Comparison of ENCODE assay signal across 8 mouse cellular contexts in the genomic region with DNA sequence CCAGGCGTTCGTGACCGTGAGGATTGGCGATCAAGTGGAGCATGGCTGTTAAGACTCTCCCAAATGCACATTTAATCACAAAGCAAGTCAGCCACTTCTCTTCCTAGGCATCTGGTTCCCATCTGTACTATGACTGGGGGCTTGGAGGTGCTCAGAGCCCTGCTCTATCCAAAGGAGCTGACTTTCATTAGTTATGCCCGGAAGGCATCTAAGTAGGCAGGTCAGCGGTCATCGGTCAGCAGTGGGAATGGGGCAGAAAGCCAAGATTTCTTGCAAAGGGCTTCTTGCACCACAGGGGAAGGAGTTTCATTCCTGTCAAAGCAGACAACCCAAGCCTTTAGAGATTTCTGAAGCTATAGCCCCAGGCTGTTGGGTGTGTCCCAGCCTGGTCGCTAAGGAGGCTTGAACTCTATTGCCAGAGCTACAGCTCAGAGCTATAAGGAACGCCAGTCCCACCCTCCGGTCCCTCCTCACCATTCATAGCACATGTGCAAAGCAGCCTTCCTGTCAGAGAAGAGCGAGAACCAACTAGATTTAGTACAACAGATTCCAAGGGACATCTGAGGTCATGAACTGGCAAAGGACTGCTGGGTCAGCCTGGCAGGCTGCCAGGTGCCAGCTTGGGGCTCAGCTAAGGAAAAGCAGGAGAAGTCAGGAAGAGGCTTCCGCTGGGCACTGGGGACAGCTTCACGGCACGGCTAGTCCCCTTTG.
DNase-seq lines count a peak whose midpoint lies in the region; ATAC-seq lines count a peak whose summit lies in the region.

No protein-coding gene starts in this region.

- no peak overlapping the region for H3K9ac ChIP-seq in forebrain, embryonic 15.5 days (replicated peaks)
- no peak overlapping the region for H3K9ac ChIP-seq in heart, embryonic 15.5 days
- H3K9ac ChIP-seq in stomach, embryonic 16.5 days (ENCODE audit: low read length) = no peak overlapping the region

- H3K27ac ChIP-seq in forebrain, embryonic 10.5 days = peak overlapping the region; percentile 40; the same call in 1 of the 2 replicates
- no peak overlapping the region for H3K27ac ChIP-seq in forebrain, embryonic 15.5 days (replicated peaks)
- no peak overlapping the region for H3K27ac ChIP-seq in heart, embryonic 15.5 days
- H3K27ac ChIP-seq in stomach, embryonic 16.5 days (ENCODE audit: low read length) = no peak overlapping the region

- H3K27me3 ChIP-seq in forebrain, embryonic 10.5 days (ENCODE audit: poor library complexity, severe bottlenecking) = no peaks in the 10 kb centered on the region
- no peaks in the 10 kb centered on the region for H3K27me3 ChIP-seq in forebrain, embryonic 15.5 days
- no peaks in the 10 kb centered on the region for H3K27me3 ChIP-seq in heart, embryonic 15.5 days
- H3K27me3 ChIP-seq in stomach, embryonic 16.5 days (ENCODE audit: control insufficient read depth, insufficient read depth, low read length) = no peaks in the 10 kb centered on the region

- no peaks in the 10 kb centered on the region for H3K36me3 ChIP-seq in forebrain, embryonic 10.5 days (replicated peaks)
- H3K36me3 ChIP-seq in forebrain, embryonic 15.5 days = no peaks in the 10 kb centered on the region
- no peaks in the 10 kb centered on the region for H3K36me3 ChIP-seq in heart, embryonic 15.5 days
- no peaks in the 10 kb centered on the region for H3K36me3 ChIP-seq in stomach, embryonic 16.5 days (ENCODE audit: control insufficient read depth, insufficient read depth, low read length)

- 62% methylated on average over 14 of the region's 14 CpGs for WGBS in forebrain, embryonic 10.5 days
- WGBS in forebrain, embryonic 15.5 days = 84% methylated on average over 14 of the region's 14 CpGs
- WGBS in heart, embryonic 15.5 days = 51% methylated on average over 14 of the region's 14 CpGs
- 59% methylated on average over 14 of the region's 14 CpGs for whole genome bisulfite sequencing in stomach, embryonic 16.5 days

- no peak for ATAC-seq in forebrain, embryonic 15.5 days (replicated peaks)
- peak; percentile 37 for ATAC-seq in heart, embryonic 15.5 days (replicated peaks; ENCODE audit: insufficient number of reproducible peaks, insufficient read depth, low FRiP score, low read depth)
- peak; percentile 55; the same call in 1 of the 2 replicates for ATAC-seq in stomach, embryonic 16.5 days (ENCODE audit: insufficient read depth, low FRiP score)
- no peak for ATAC-seq in monocyte, adult 5-6 weeks (replicated peaks; ENCODE audit: insufficient number of reproducible peaks, low FRiP score, low TSS enrichment, poor library complexity, severe bottlenecking)

- peak; percentile 23 for DNase-seq in forebrain, embryonic 10.5 days (ENCODE audit: extremely low spot score, low spot score)
- DNase-seq in cerebellum, adult 18-20 months = peak; percentile 36 to 51
- DNase-seq in kidney, postnatal 36 days = peak; percentile 74 to 80
- no peak for DNase-seq in right cerebral cortex, postnatal 14 days

- H3K4me1 ChIP-seq in forebrain, embryonic 10.5 days = peaks cover 34% of the 10 kb centered on the region
- no peaks in the 10 kb centered on the region for H3K4me1 ChIP-seq in forebrain, embryonic 15.5 days
- peaks cover 20% of the 10 kb centered on the region for H3K4me1 ChIP-seq in heart, embryonic 15.5 days (replicated peaks)
- peaks cover 18% of the 10 kb centered on the region for H3K4me1 ChIP-seq in stomach, embryonic 16.5 days (ENCODE audit: control insufficient read depth, insufficient read depth, low read length)

- H3K9me3 ChIP-seq in forebrain, embryonic 10.5 days = no peaks in the 10 kb centered on the region
- no peaks in the 10 kb centered on the region for H3K9me3 ChIP-seq in forebrain, embryonic 15.5 days
- no peaks in the 10 kb centered on the region for H3K9me3 ChIP-seq in heart, embryonic 15.5 days (replicated peaks)
- no peaks in the 10 kb centered on the region for H3K9me3 ChIP-seq in stomach, embryonic 16.5 days (replicated peaks; ENCODE audit: control insufficient read depth, low read length)

- no peak overlapping the region for H3K4me3 ChIP-seq in forebrain, embryonic 10.5 days
- no peak overlapping the region for H3K4me3 ChIP-seq in forebrain, embryonic 15.5 days
- no peak overlapping the region for H3K4me3 ChIP-seq in heart, embryonic 15.5 days
- H3K4me3 ChIP-seq in stomach, embryonic 16.5 days (replicated peaks; ENCODE audit: low read length) = no peak overlapping the region

- H3K4me2 ChIP-seq in forebrain, embryonic 15.5 days (replicated peaks) = no peak overlapping the region
- H3K4me2 ChIP-seq in heart, embryonic 15.5 days = no peak overlapping the region
- H3K4me2 ChIP-seq in stomach, embryonic 16.5 days (ENCODE audit: low read depth, low read length) = no peak overlapping the region

Comparison
In these comparisons a context has a peak if more than half of its experiments do, and no peak if none do; other contexts are left out.
1. ATAC-seq: peak in heart, embryonic 15.5 days (single experiment) and stomach, embryonic 16.5 days (single experiment); none in forebrain, embryonic 15.5 days (single experiment) and monocyte, adult 5-6 weeks (single experiment).